Mouse (Mus musculus) lung, postnatal 0 days (tissue): ENCODE measurements at regions not wholly inside any gene's neighbourhood (a gene's known extent, or its start where the extent isn't known, plus 50 kb on each side); places are given as distances from the start of the nearest gene placed in this dataset.
A peak's percentile ranks its signal among the peaks of the same experiment; 100 is the strongest.

ENCODE experiments used
- ATAC-seq: fragments of 200-750 bp; cut with Nextera tagmentation; 2 replicates; pipeline ENCODE4 v1.8.0; 2017; ENCODE audit warnings: moderate library complexity
- DNase-seq: peaks from one replicate; pipeline ENCODE4 v3.0.0-alpha.2; 2016; ENCODE audit warnings: low spot score
- H3K27ac ChIP-seq: fragments of 300-500 bp; sonication (generic); 2 replicates; pipeline ENCODE4 v1.5.1; 2014; ENCODE audit warnings: antibody characterized with exemption, mild to moderate bottlenecking, low read length, mixed read lengths
- H3K27me3 ChIP-seq: fragments of 300-500 bp; sonication (generic); replicated peaks from 2 replicates; pipeline ENCODE4 v1.6.1; 2014; ENCODE audit warnings: low read length, mixed read lengths; ENCODE audit not compliant: insufficient read depth
- H3K36me3 ChIP-seq: fragments of 300-500 bp; sonication (generic); 2 replicates; pipeline ENCODE4 v1.6.1; 2014; ENCODE audit warnings: low read length, mixed read lengths; ENCODE audit not compliant: insufficient read depth
- H3K4me1 ChIP-seq: fragments of 300-500 bp; sonication (generic); 2 replicates; pipeline ENCODE4 v1.6.1; 2014; ENCODE audit warnings: antibody characterized with exemption, low read depth, low read length, mixed read lengths; ENCODE audit not compliant: insufficient read depth
- H3K4me2 ChIP-seq: fragments of 300-500 bp; sonication (generic); replicated peaks from 2 replicates; pipeline ENCODE4 v1.6.1; 2014; ENCODE audit warnings: low read depth, mild to moderate bottlenecking, low read length, moderate library complexity, mixed read lengths
- H3K4me3 ChIP-seq: fragments of 300-500 bp; sonication (generic); 2 replicates; pipeline ENCODE4 v1.5.1; 2014; ENCODE audit warnings: low read depth, low read length
- H3K9ac ChIP-seq: fragments of 300-500 bp; sonication (generic); replicated peaks from 2 replicates; pipeline ENCODE4 v1.6.1; 2014; ENCODE audit warnings: low read depth, mild to moderate bottlenecking
- H3K9me3 ChIP-seq: fragments of 300-500 bp; sonication (generic); 2 replicates; pipeline ENCODE4 v1.6.1; 2016; ENCODE audit warnings: low read length, mixed read lengths
- CTCF ChIP-seq: IDR thresholded peaks from 2 replicates; pipeline ENCODE4 v1.5.1; 2016; ENCODE audit warnings: antibody characterized with exemption, mild to moderate bottlenecking
- EP300 ChIP-seq: IDR thresholded peaks from 2 replicates; pipeline ENCODE4 v1.6.1; 2016; ENCODE audit warnings: antibody characterized with exemption, mild to moderate bottlenecking, control low read depth
- WGBS: fragments of 180-500 bp; shearing (Covaris S2); extraction: QIAGEN DNeasy Blood & Tissue Kit; methylation state at CpG from one replicate; pipeline ENCODE4 v1.1.7; 2014; 5-methylcytosine and 5-hydroxymethylcytosine counted together

DNA sequence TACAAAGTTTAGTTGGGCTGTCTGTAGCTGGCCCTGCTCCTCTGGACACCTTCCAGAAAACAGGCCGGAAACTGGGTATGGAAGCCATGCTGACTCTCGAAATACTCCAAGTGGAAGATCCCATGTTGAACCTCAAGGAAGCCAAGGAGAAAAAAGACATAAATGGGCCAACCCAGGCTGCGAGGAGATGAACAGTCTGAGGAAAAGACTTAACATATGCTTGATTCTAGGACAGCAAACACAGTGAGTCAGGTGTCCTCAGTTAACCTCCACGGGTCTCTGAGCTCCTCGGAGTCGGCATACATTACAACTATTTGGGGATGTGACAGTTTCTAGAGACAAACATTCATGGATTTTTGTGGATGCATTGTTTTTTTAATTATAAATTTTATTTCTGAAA lies 60.0 kb upstream of the Msi2 start:
- WGBS = 76% methylated on average over 6 of the region's 6 CpGs
- H3K27me3 ChIP-seq = no peaks in the 10 kb centered on the region
- H3K36me3 ChIP-seq = no peaks in the 10 kb centered on the region
- TF ChIP-seq EP300 (no peak), CTCF (no peak)
- ATAC-seq (no peak), DNase-seq (no peak)
- H3K4me3 ChIP-seq = no peak overlapping the region
- H3K27ac ChIP-seq = no peak overlapping the region
- H3K9ac ChIP-seq = no peak overlapping the region
- no peaks in the 10 kb centered on the region for H3K9me3 ChIP-seq
- no peaks in the 10 kb centered on the region for H3K4me1 ChIP-seq
- H3K4me2 ChIP-seq = no peak overlapping the region

DNA sequence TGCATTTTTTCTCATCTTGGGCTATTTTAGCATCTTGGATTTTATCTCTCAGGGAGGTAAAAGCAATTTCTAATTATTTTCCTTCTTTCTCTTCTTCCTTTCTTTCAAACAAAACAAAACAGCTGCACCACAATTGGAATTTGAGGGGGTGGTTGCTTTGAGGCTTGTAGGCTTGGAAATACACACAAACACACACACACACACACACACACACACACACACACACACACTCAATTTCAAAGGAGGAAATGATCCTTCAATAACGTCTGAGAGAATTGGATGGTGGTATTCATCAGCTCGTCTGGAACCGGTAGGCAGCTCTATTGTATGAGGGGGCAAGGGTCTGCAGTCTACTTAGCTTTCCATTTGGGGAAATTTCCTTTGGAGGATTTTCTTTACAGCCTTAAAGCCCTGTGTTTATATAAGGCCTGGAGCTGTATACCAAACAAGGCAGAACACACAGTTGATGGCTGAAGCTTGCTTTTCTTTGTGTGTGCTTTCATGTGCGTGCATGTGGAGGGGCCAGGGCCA lies 56.2 kb upstream of the Msi2 start:
- Histone ChIP-seq H3K27me3 (no peaks in the 10 kb centered on the region), H3K4me2 (no peak overlapping the region), H3K36me3 (no peaks in the 10 kb centered on the region), H3K9ac (no peak overlapping the region), H3K27ac (no peak overlapping the region), H3K4me1 (no peaks in the 10 kb centered on the region), H3K9me3 (no peaks in the 10 kb centered on the region), H3K4me3 (no peak overlapping the region)
- ATAC-seq = no peak
- TF ChIP-seq CTCF (no peak), EP300 (no peak)
- no peak for DNase-seq
- WGBS = 26% methylated on average over 4 of the region's 4 CpGs

DNA sequence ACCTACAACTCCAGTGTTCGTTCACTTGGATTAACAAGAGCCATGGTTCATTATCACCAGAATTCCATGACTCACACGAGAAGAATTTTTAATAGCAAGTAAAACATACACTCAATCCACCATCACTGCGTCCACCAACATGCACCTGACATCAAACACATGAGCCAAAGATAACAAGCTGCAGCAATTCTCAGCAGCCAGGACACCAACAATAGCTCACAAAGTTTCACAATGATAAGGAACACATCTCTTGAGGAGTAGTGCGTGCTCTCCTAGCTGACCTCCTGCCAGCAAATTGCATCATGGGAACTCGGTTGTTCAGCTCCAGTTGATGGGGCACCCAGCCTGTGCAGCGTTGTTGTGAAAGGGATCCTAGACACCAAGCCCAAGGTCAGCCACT lies 55.6 kb upstream of the Msi2 start:
- peak; percentile 24 for DNase-seq
- Histone ChIP-seq H3K9me3 (no peaks in the 10 kb centered on the region), H3K27me3 (no peaks in the 10 kb centered on the region), H3K36me3 (no peaks in the 10 kb centered on the region), H3K27ac (no peak overlapping the region), H3K4me3 (no peak overlapping the region), H3K4me2 (no peak overlapping the region), H3K4me1 (no peaks in the 10 kb centered on the region), H3K9ac (no peak overlapping the region)
- WGBS = 46% methylated on average over 6 of the region's 6 CpGs
- ATAC-seq = no peak; the same call in 1 of the 2 replicates
- no peak for TF ChIP-seq CTCF
- TF ChIP-seq EP300 = no peak

DNA sequence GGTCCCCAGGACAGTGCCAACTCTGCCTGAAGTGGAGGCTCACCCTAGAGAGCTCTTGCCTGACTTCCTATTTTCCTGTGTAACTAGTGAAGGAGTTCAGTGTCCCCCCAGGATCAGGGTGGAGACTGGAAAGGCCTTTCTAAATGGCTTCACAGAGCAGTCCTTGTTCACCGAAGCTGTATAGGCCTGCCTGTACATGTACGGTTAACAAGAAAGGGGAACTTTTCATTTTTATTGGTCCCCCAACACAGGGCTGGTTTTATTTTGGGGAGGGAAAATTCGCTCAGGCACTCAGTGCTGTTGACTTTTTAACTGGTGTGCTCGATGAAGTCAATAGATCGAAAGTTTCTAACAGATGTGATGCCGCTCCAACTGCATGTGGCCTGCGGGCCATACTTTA lies 52.1 kb upstream of the Msi2 start:
- DNase-seq (no peak), ATAC-seq (no peak)
- 65% methylated on average over 7 of the region's 7 CpGs for WGBS
- TF ChIP-seq EP300 = no peak
- no peak for TF ChIP-seq CTCF
- Histone ChIP-seq H3K4me1 (no peaks in the 10 kb centered on the region), H3K4me3 (no peak overlapping the region), H3K36me3 (no peaks in the 10 kb centered on the region), H3K4me2 (no peak overlapping the region), H3K27ac (no peak overlapping the region), H3K9ac (no peak overlapping the region), H3K27me3 (no peaks in the 10 kb centered on the region), H3K9me3 (no peaks in the 10 kb centered on the region)
